8 mouse cellular contexts compared by ENCODE assay signal in genomic region chr12:105962103-105963011, GRCm38 (mm10). TPM values are rescaled to one million over a fixed set of nuclear protein-coding genes. Genes with fewer than 3 reads are reported as not detected.
DNase-seq lines count a peak whose midpoint lies in the region; ATAC-seq and TF ChIP-seq lines count a peak whose summit lies in the region.

No protein-coding gene starts in this region.

- under 1% methylated on average over 37 of the region's 37 CpGs for WGBS in embryonic facial prominence, embryonic 10.5 days
- 1% methylated on average over 37 of the region's 37 CpGs for WGBS in intestine, postnatal 0 days
- WGBS in midbrain, embryonic 10.5 days = 1% methylated on average over 37 of the region's 37 CpGs

- peak; percentile 85 for ATAC-seq in granulocyte monocyte progenitor cell, adult 5-6 weeks (replicated peaks; ENCODE audit: poor library complexity, severe bottlenecking)
- ATAC-seq in intestine, postnatal 0 days = peak; percentile 84

- no peaks in the 10 kb centered on the region for H3K36me3 ChIP-seq in embryonic facial prominence, embryonic 10.5 days (replicated peaks)
- H3K36me3 ChIP-seq in intestine, postnatal 0 days (ENCODE audit: control insufficient read depth, insufficient read depth) = no peaks in the 10 kb centered on the region
- H3K36me3 ChIP-seq in midbrain, embryonic 10.5 days = no peaks in the 10 kb centered on the region

- peak overlapping the region; percentile 64 for H3K4me3 ChIP-seq in embryonic facial prominence, embryonic 10.5 days
- peak overlapping the region; percentile 56 for H3K4me3 ChIP-seq in intestine, postnatal 0 days (ENCODE audit: low read depth, low read length)
- peak overlapping the region; percentile 62 for H3K4me3 ChIP-seq in midbrain, embryonic 10.5 days

- H3K4me2 ChIP-seq in intestine, postnatal 0 days (replicated peaks; ENCODE audit: low read depth) = peak overlapping the region; percentile 99

- H3K27me3 ChIP-seq in embryonic facial prominence, embryonic 10.5 days (replicated peaks; ENCODE audit: low read depth, poor library complexity, severe bottlenecking) = peaks cover 74% of the 10 kb centered on the region
- peaks cover 15% of the 10 kb centered on the region; the same call in 1 of the 2 replicates for H3K27me3 ChIP-seq in intestine, postnatal 0 days (replicated peaks; ENCODE audit: control insufficient read depth, insufficient read depth, low read length)
- peaks cover 85% of the 10 kb centered on the region for H3K27me3 ChIP-seq in midbrain, embryonic 10.5 days (ENCODE audit: low read depth, poor library complexity, severe bottlenecking)

- peak overlapping the region; percentile 77 for H3K27ac ChIP-seq in embryonic facial prominence, embryonic 10.5 days (replicated peaks)
- H3K27ac ChIP-seq in intestine, postnatal 0 days (ENCODE audit: low read depth, low read length) = no peak overlapping the region
- peak overlapping the region; percentile 66 for H3K27ac ChIP-seq in midbrain, embryonic 10.5 days (replicated peaks)

- peak overlapping the region; percentile 19; the same call in 1 of the 2 replicates for H3K9ac ChIP-seq in intestine, postnatal 0 days (ENCODE audit: low read depth, low read length)

- DNase-seq in adrenal gland, postnatal 14 days = peak; percentile 93
- peak; percentile 92 for DNase-seq in embryonic facial prominence, embryonic 10.5 days (ENCODE audit: low spot score)
- peak; percentile 86 to 89 for DNase-seq in left cerebral cortex, postnatal 36 days (ENCODE audit: low spot score in 2 of 2)
- peak; percentile 92 for DNase-seq in midbrain, embryonic 10.5 days (ENCODE audit: low spot score)
- peak; percentile 77 to 87 for DNase-seq in right cerebral cortex, postnatal 36 days (ENCODE audit: low spot score in 2 of 2)
- peak; percentile 82 for DNase-seq in yolk sac, embryonic 10.5 days (ENCODE audit: low spot score)

- H3K9me3 ChIP-seq in embryonic facial prominence, embryonic 10.5 days = 0 out of 2 replicates have a peak, but pooled peaks cover 3% of the 10 kb centered on the region
- no peaks in the 10 kb centered on the region for H3K9me3 ChIP-seq in intestine, postnatal 0 days (ENCODE audit: control insufficient read depth)
- H3K9me3 ChIP-seq in midbrain, embryonic 10.5 days (replicated peaks) = no peaks in the 10 kb centered on the region

- intact Hi-C loops in left cerebral cortex, postnatal 36 days (cut with DNase I) = loop anchor here (2.0 to 5.0 kb wide), 2 partner anchors 105 to 126 kb away; no protein-coding TSS in a partner anchor

- peaks cover 39% of the 10 kb centered on the region for H3K4me1 ChIP-seq in embryonic facial prominence, embryonic 10.5 days
- H3K4me1 ChIP-seq in intestine, postnatal 0 days (replicated peaks; ENCODE audit: control insufficient read depth, insufficient read depth, low read length) = 0 out of 2 replicates have a peak, but pooled peaks cover 5% of the 10 kb centered on the region
- peaks cover 41% of the 10 kb centered on the region for H3K4me1 ChIP-seq in midbrain, embryonic 10.5 days

- peak; percentile 98 for TF ChIP-seq CTCF in intestine, postnatal 0 days (IDR thresholded peaks at IDR 0.05; ENCODE audit: low read depth)

RNA-seq across cellular contexts. Expression of gene Vrk1, which starts 47.7 kb away (rescaled TPM):
- total RNA-seq in adrenal gland, postnatal 14 days (2021) = 21.5 and 24.1 TPM in 2 replicates
- polyA plus RNA-seq in embryonic facial prominence, embryonic 10.5 days (2016; fragmentation: Nextera tagmentation; extraction: Ambion mirVana) = 113 and 115 TPM in 2 replicates
- 97.1 and 98.6 TPM in 2 replicates for total RNA-seq in granulocyte monocyte progenitor cell, adult 5-6 weeks (2014; fragmentation: Nextera tagmentation)
- total RNA-seq in granulocyte monocyte progenitor cell, adult 5-6 weeks (2017) = 205 and 212 TPM in 2 replicates
- 20.4 and 23.0 TPM in 2 replicates for polyA plus RNA-seq in intestine, postnatal 0 days (2015; fragmentation: Nextera tagmentation; extraction: Ambion mirVana)
- total RNA-seq in left cerebral cortex, postnatal 36 days (2021) = 10 to 100 TPM; 15.2 to 16.8 TPM
- 109 and 110 TPM in 2 replicates for polyA plus RNA-seq in midbrain, embryonic 10.5 days (2016; fragmentation: Nextera tagmentation; extraction: Ambion mirVana)
